19 mouse cellular contexts compared by ENCODE assay signal in genomic region chr2:33824935-33825514, GRCm38 (mm10).
DNase-seq lines count a peak whose midpoint lies in the region; ATAC-seq lines count a peak whose summit lies in the region.
"Had no signal": no experiment of that assay in that cellular context is flagged by ENCODE, and none has a peak within 500 bp of the region (broad histone marks: within the 10 kb centered on the region; RNA-seq: fewer than 3 reads in every experiment).

No protein-coding gene starts in this region.

- H3K27ac ChIP-seq in heart, embryonic 16.5 days (ENCODE audit: low read length), result 0 out of 2 replicates have a peak overlapping the region, but pooled peaks have one; percentile 14
- no peak overlapping the region for H3K27ac ChIP-seq in heart, embryonic 10.5 days
- H3K27ac ChIP-seq in midbrain, embryonic 13.5 days, result peak overlapping the region; percentile 48; the same call in 1 of the 2 replicates
- H3K27ac ChIP-seq in midbrain, embryonic 10.5 days (replicated peaks), result no peak overlapping the region
- H3K27ac ChIP-seq: embryonic facial prominence, embryonic 12.5 days; hindbrain, embryonic 15.5 days; kidney, postnatal 0 days; limb, embryonic 15.5 days; neural tube, embryonic 13.5 days had no signal

- no peak overlapping the region for H3K4me3 ChIP-seq in heart, embryonic 16.5 days (ENCODE audit: low read length)
- H3K4me3 ChIP-seq in heart, embryonic 10.5 days, result no peak overlapping the region
- H3K4me3 ChIP-seq in midbrain, embryonic 13.5 days (replicated peaks), result no peak overlapping the region
- no peak overlapping the region for H3K4me3 ChIP-seq in midbrain, embryonic 10.5 days
- H3K4me3 ChIP-seq: embryonic facial prominence, embryonic 12.5 days; hindbrain, embryonic 15.5 days; limb, embryonic 15.5 days; neural tube, embryonic 13.5 days had no signal

- no peak for ATAC-seq in heart, embryonic 16.5 days (replicated peaks; ENCODE audit: extremely low read depth, insufficient read depth, low FRiP score)
- ATAC-seq in midbrain, embryonic 13.5 days, result no peak
- ATAC-seq: forebrain, embryonic 16.5 days had no signal

- no peaks in the 10 kb centered on the region for H3K9me3 ChIP-seq in heart, embryonic 16.5 days (replicated peaks; ENCODE audit: control insufficient read depth, low read length)
- no peaks in the 10 kb centered on the region for H3K9me3 ChIP-seq in heart, embryonic 10.5 days
- H3K9me3 ChIP-seq in midbrain, embryonic 13.5 days, result no peaks in the 10 kb centered on the region
- H3K9me3 ChIP-seq in midbrain, embryonic 10.5 days (replicated peaks), result no peaks in the 10 kb centered on the region
- H3K9me3 ChIP-seq: embryonic facial prominence, embryonic 12.5 days; hindbrain, embryonic 15.5 days; limb, embryonic 15.5 days; neural tube, embryonic 13.5 days had no signal

- no peak overlapping the region for H3K4me2 ChIP-seq in heart, embryonic 16.5 days (ENCODE audit: low read depth, low read length)
- no peak overlapping the region for H3K4me2 ChIP-seq in midbrain, embryonic 13.5 days (replicated peaks)
- H3K4me2 ChIP-seq: embryonic facial prominence, embryonic 12.5 days; hindbrain, embryonic 15.5 days; limb, embryonic 15.5 days; neural tube, embryonic 13.5 days had no signal

- H3K9ac ChIP-seq in heart, embryonic 16.5 days (ENCODE audit: low read length), result no peak overlapping the region
- no peak overlapping the region for H3K9ac ChIP-seq in midbrain, embryonic 13.5 days (replicated peaks)
- H3K9ac ChIP-seq: embryonic facial prominence, embryonic 12.5 days; hindbrain, embryonic 15.5 days; limb, embryonic 15.5 days; neural tube, embryonic 13.5 days had no signal

- H3K36me3 ChIP-seq in heart, embryonic 16.5 days (ENCODE audit: control insufficient read depth, insufficient read depth), result peaks cover 18% of the 10 kb centered on the region; the same call in 1 of the 2 replicates
- peaks cover 42% of the 10 kb centered on the region for H3K36me3 ChIP-seq in heart, embryonic 10.5 days
- H3K36me3 ChIP-seq in midbrain, embryonic 13.5 days, result peaks cover 68% of the 10 kb centered on the region
- H3K36me3 ChIP-seq in midbrain, embryonic 10.5 days, result peaks cover 59% of the 10 kb centered on the region

- DNase-seq in heart, embryonic 10.5 days (ENCODE audit: low spot score), result no peak
- no peak for DNase-seq in midbrain, embryonic 10.5 days (ENCODE audit: low spot score)
- DNase-seq in NIH3T3 (ENCODE audit: low read depth), result peak; percentile 37
- DNase-seq in thymus, postnatal 4 days, result peak; percentile 64
- DNase-seq in left cerebral cortex, adult 18-20 months (ENCODE audit: low spot score in 2 of 2), result no peak
- DNase-seq: adrenal gland, adult 2 months; B cell, adult 2 months; cerebellum, adult 9-10 months; heart, postnatal 10 days; kidney, adult 18-20 months; midbrain, embryonic 14.5 days had no signal

- H3K27me3 ChIP-seq in heart, embryonic 16.5 days (ENCODE audit: control insufficient read depth, insufficient read depth, low read length), result no peaks in the 10 kb centered on the region
- H3K27me3 ChIP-seq in heart, embryonic 10.5 days (ENCODE audit: insufficient read depth, poor library complexity, severe bottlenecking), result peaks cover 53% of the 10 kb centered on the region
- H3K27me3 ChIP-seq in midbrain, embryonic 13.5 days, result no peaks in the 10 kb centered on the region
- no peaks in the 10 kb centered on the region for H3K27me3 ChIP-seq in midbrain, embryonic 10.5 days (ENCODE audit: low read depth, poor library complexity, severe bottlenecking)
- H3K27me3 ChIP-seq: embryonic facial prominence, embryonic 12.5 days; hindbrain, embryonic 15.5 days; neural tube, embryonic 13.5 days had no signal

- no peaks in the 10 kb centered on the region for H3K4me1 ChIP-seq in heart, embryonic 16.5 days (ENCODE audit: control insufficient read depth, insufficient read depth, low read length)
- peaks cover 34% of the 10 kb centered on the region for H3K4me1 ChIP-seq in heart, embryonic 10.5 days
- peaks cover 37% of the 10 kb centered on the region for H3K4me1 ChIP-seq in midbrain, embryonic 13.5 days (replicated peaks)
- peaks cover 9% of the 10 kb centered on the region for H3K4me1 ChIP-seq in midbrain, embryonic 10.5 days

- WGBS in heart, embryonic 16.5 days, result 83% methylated on average over 11 of the region's 11 CpGs
- WGBS in heart, embryonic 10.5 days, result 91% methylated on average over 11 of the region's 11 CpGs
- WGBS in midbrain, embryonic 13.5 days, result 91% methylated on average over 11 of the region's 11 CpGs
- 93% methylated on average over 11 of the region's 11 CpGs for WGBS in midbrain, embryonic 10.5 days

Comparison
In these comparisons a context has a peak if more than half of its experiments do, and no peak if none do; other contexts are left out.
1. H3K27ac ChIP-seq: peak in heart, embryonic 16.5 days (single experiment) and midbrain, embryonic 13.5 days (single experiment); none in heart, embryonic 10.5 days (single experiment) and midbrain, embryonic 10.5 days (single experiment).
2. DNase-seq: peak in NIH3T3 (single experiment) and thymus, postnatal 4 days (single experiment); none in heart, embryonic 10.5 days (single experiment), midbrain, embryonic 10.5 days (single experiment) and left cerebral cortex, adult 18-20 months (0 of 2).